Comparison of ENCODE assay signal across 8 mouse cellular contexts in genomic region chr6:48048426-48049272, GRCm38 (mm10). TPM values are rescaled to one million over a fixed set of nuclear protein-coding genes. Genes with fewer than 3 reads are reported as not detected.
A peak's percentile ranks its signal among the peaks of the same experiment; 100 is the strongest.
DNase-seq lines count a peak whose midpoint lies in the region; ATAC-seq and TF ChIP-seq lines count a peak whose summit lies in the region.

Gene Zfp777 (minus strand): TSS chr6:48048911.

- peak; percentile 72 for TF ChIP-seq CTCF in gastrocnemius, adult 2 months (IDR thresholded peaks at IDR 0.05)
- peak; percentile 65 for TF ChIP-seq CTCF in hindbrain, postnatal 0 days (IDR thresholded peaks at IDR 0.05; ENCODE audit: low read depth)

- no peaks in the 10 kb centered on the region for H3K27me3 ChIP-seq in hindbrain, postnatal 0 days (ENCODE audit: insufficient read depth, low read length)

- peak; percentile 90 for DNase-seq in gastrocnemius, adult 2 months
- DNase-seq in hindbrain, postnatal 0 days (ENCODE audit: low spot score): peak; percentile 91
- peak; percentile 52 to 70 for DNase-seq in left cerebral cortex, adult 9 months (ENCODE audit: low spot score in 2 of 2)
- DNase-seq in right cerebral cortex, postnatal 14 days: peak; percentile 82
- peak; percentile 77 to 86 for DNase-seq in urinary bladder, postnatal 36 days (ENCODE audit: low spot score in 2 of 2)

- peak within 1 kb of the TSS; percentile 82 for H3K4me2 ChIP-seq in hindbrain, postnatal 0 days (ENCODE audit: low read depth, low read length)

- ATAC-seq in activated CD4-positive, CD25-positive, alpha-beta regulatory T cell, adult 4 months: peak; percentile 93
- ATAC-seq in common myeloid progenitor, adult 5-6 weeks (replicated peaks; ENCODE audit: low read depth, poor library complexity, severe bottlenecking): peak; percentile 86
- ATAC-seq in hindbrain, postnatal 0 days: peak; percentile 90
- peak; percentile 77 for ATAC-seq in megakaryocyte progenitor cell, adult 5-6 weeks (replicated peaks; ENCODE audit: poor library complexity)

- intact Hi-C loops in gastrocnemius, adult 2 months (cut with DNase I): no loop called here

- WGBS in hindbrain, postnatal 0 days: under 1% methylated on average over 72 of the region's 82 CpGs

- peak within 1 kb of the TSS; percentile 90 for H3K9ac ChIP-seq in hindbrain, postnatal 0 days (replicated peaks; ENCODE audit: low read length)

- no peaks in the 10 kb centered on the region for H3K9me3 ChIP-seq in hindbrain, postnatal 0 days (ENCODE audit: low read length)

- peak within 1 kb of the TSS; percentile 87 for H3K4me3 ChIP-seq in gastrocnemius, adult 2 months
- peak within 1 kb of the TSS; percentile 81 for H3K4me3 ChIP-seq in hindbrain, postnatal 0 days (ENCODE audit: low read length)

- peak within 1 kb of the TSS; percentile 84 for H3K27ac ChIP-seq in gastrocnemius, adult 2 months
- H3K27ac ChIP-seq in hindbrain, postnatal 0 days: peak within 1 kb of the TSS; percentile 93

- no peaks in the 10 kb centered on the region for H3K4me1 ChIP-seq in hindbrain, postnatal 0 days (ENCODE audit: insufficient read depth, low read length)

- peaks cover 5% of the 10 kb centered on the region; the same call in 1 of the 2 replicates for H3K36me3 ChIP-seq in hindbrain, postnatal 0 days (ENCODE audit: insufficient read depth, low read length)

RNA-seq across cellular contexts. Expression of gene Zfp777, which starts in this region (rescaled TPM):
- polyA plus RNA-seq in activated CD4-positive, CD25-positive, alpha-beta regulatory T cell, adult 4 months (2017; shearing (Covaris generic)): 1 to 10 TPM; 5.1 to 5.3 TPM
- 26.1 and 30.6 TPM in 2 replicates for total RNA-seq in common myeloid progenitor, adult 5-6 weeks (2017)
- 10 to 100 TPM; 18.3 to 20.4 TPM for total RNA-seq in gastrocnemius, adult 2 months (2021)
- total RNA-seq in hindbrain, postnatal 0 days (2014; rRNA removed): 33.6 and 47.7 TPM in 2 replicates
- 15.4 and 16.2 TPM in 2 replicates for polyA plus RNA-seq in hindbrain, postnatal 0 days (2015; fragmentation: Nextera tagmentation; extraction: Ambion mirVana)
- 7.9 and 9.9 TPM in 2 replicates for total RNA-seq in megakaryocyte progenitor cell, adult 5-6 weeks (2015)
- 23.0 and 40.7 TPM in 2 replicates for total RNA-seq in megakaryocyte progenitor cell, adult 5-6 weeks (2017)

Comparison
In these comparisons a context has a peak if more than half of its experiments do, and no peak if none do; other contexts are left out.
1. Peak in every context shown above with its lines: DNase-seq, ATAC-seq, H3K4me3 ChIP-seq and H3K27ac ChIP-seq.